Comparison of ENCODE assay signal across 16 mouse cellular contexts in genomic region chr2:172889756-172890443, GRCm38 (mm10). TPM values are rescaled to one million over a fixed set of nuclear protein-coding genes. Genes with fewer than 3 reads are reported as not detected.
A peak's percentile ranks its signal among the peaks of the same experiment; 100 is the strongest.
DNase-seq lines count a peak whose midpoint lies in the region; ATAC-seq and TF ChIP-seq lines count a peak whose summit lies in the region.
"Had no signal": no experiment of that assay in that cellular context is flagged by ENCODE, and none has a peak within 500 bp of the region (broad histone marks: within the 10 kb centered on the region; RNA-seq: fewer than 3 reads in every experiment).

No protein-coding gene starts in this region.

- H3K4me2 ChIP-seq in heart, embryonic 16.5 days (ENCODE audit: low read depth, low read length): no peak overlapping the region
- no peak overlapping the region for H3K4me2 ChIP-seq in kidney, embryonic 14.5 days (replicated peaks; ENCODE audit: low read depth, low read length)
- H3K4me2 ChIP-seq: embryonic facial prominence, embryonic 12.5 days; forebrain, embryonic 12.5 days; limb, embryonic 13.5 days; neural tube, embryonic 12.5 days had no signal

- no peak overlapping the region for H3K27ac ChIP-seq in heart, embryonic 16.5 days (ENCODE audit: low read length)
- H3K27ac ChIP-seq in heart, adult 2 months: no peak overlapping the region
- H3K27ac ChIP-seq in kidney, embryonic 14.5 days (ENCODE audit: low read depth, low read length): peak overlapping the region; percentile 43
- H3K27ac ChIP-seq: embryonic facial prominence, embryonic 12.5 days; forebrain, embryonic 12.5 days; limb, embryonic 13.5 days; macrophage; neural tube, embryonic 12.5 days had no signal

- 49% methylated on average over 15 of the region's 15 CpGs for WGBS in heart, embryonic 16.5 days
- 67% methylated on average over 15 of the region's 15 CpGs for WGBS in heart, adult 2 months
- 50% methylated on average over 15 of the region's 15 CpGs for WGBS in kidney, embryonic 14.5 days

- H3K9me3 ChIP-seq in heart, embryonic 16.5 days (replicated peaks; ENCODE audit: control insufficient read depth, low read length): no peaks in the 10 kb centered on the region
- H3K9me3 ChIP-seq in kidney, embryonic 14.5 days (ENCODE audit: control insufficient read depth, low read length): no peaks in the 10 kb centered on the region
- H3K9me3 ChIP-seq: embryonic facial prominence, embryonic 12.5 days; forebrain, embryonic 12.5 days; limb, embryonic 13.5 days; neural tube, embryonic 12.5 days had no signal

- intact Hi-C loops in heart, adult 2 months (cut with DNase I): no loop called here

- no peaks in the 10 kb centered on the region for H3K27me3 ChIP-seq in heart, embryonic 16.5 days (ENCODE audit: control insufficient read depth, insufficient read depth, low read length)
- no peaks in the 10 kb centered on the region for H3K27me3 ChIP-seq in heart, adult 2 months (ENCODE audit: control insufficient read depth, insufficient read depth, low read length)
- H3K27me3 ChIP-seq in kidney, embryonic 14.5 days (ENCODE audit: control insufficient read depth, insufficient read depth, low read length): no peaks in the 10 kb centered on the region
- H3K27me3 ChIP-seq: embryonic facial prominence, embryonic 12.5 days; forebrain, embryonic 12.5 days; limb, embryonic 13.5 days; neural tube, embryonic 12.5 days had no signal

- no peak overlapping the region for H3K4me3 ChIP-seq in heart, embryonic 16.5 days (ENCODE audit: low read length)
- no peak overlapping the region for H3K4me3 ChIP-seq in heart, adult 2 months
- no peak overlapping the region for H3K4me3 ChIP-seq in kidney, embryonic 14.5 days (ENCODE audit: low read length)
- H3K4me3 ChIP-seq: embryonic facial prominence, embryonic 12.5 days; forebrain, embryonic 12.5 days; limb, embryonic 13.5 days; neural tube, embryonic 12.5 days had no signal

- peaks cover 16% of the 10 kb centered on the region for H3K36me3 ChIP-seq in heart, embryonic 16.5 days (ENCODE audit: control insufficient read depth, insufficient read depth)
- H3K36me3 ChIP-seq in heart, adult 2 months (ENCODE audit: control insufficient read depth, insufficient read depth, low read length): no peaks in the 10 kb centered on the region
- H3K36me3 ChIP-seq in kidney, embryonic 14.5 days (ENCODE audit: control insufficient read depth, insufficient read depth, low read length): peaks cover 20% of the 10 kb centered on the region; the same call in 1 of the 2 replicates
- H3K36me3 ChIP-seq: forebrain, embryonic 12.5 days had no signal

- no peak for TF ChIP-seq CTCF in heart, adult 2 months (IDR thresholded peaks at IDR 0.05)

- H3K79me2 ChIP-seq in heart, adult 2 months (replicated peaks; ENCODE audit: control insufficient read depth, insufficient read depth, low read length): no peaks in the 10 kb centered on the region

- H3K9ac ChIP-seq in heart, embryonic 16.5 days (ENCODE audit: low read length): 0 out of 2 replicates have a peak overlapping the region, but pooled peaks have one; percentile 16
- no peak overlapping the region for H3K9ac ChIP-seq in heart, adult 2 months (ENCODE audit: low read depth, low read length)
- no peak overlapping the region for H3K9ac ChIP-seq in kidney, embryonic 14.5 days (ENCODE audit: low read depth, low read length)
- H3K9ac ChIP-seq: embryonic facial prominence, embryonic 12.5 days; forebrain, embryonic 12.5 days; limb, embryonic 13.5 days; neural tube, embryonic 12.5 days had no signal

- no peak for ATAC-seq in heart, embryonic 16.5 days (replicated peaks; ENCODE audit: extremely low read depth, insufficient read depth, low FRiP score)
- ATAC-seq in kidney, embryonic 14.5 days (ENCODE audit: low FRiP score, low TSS enrichment): peak; percentile 72
- no peak for ATAC-seq in monocyte, adult 5-6 weeks (replicated peaks; ENCODE audit: insufficient number of reproducible peaks, low FRiP score, low TSS enrichment, poor library complexity, severe bottlenecking)

- no peak for TF ChIP-seq POLR2A in heart, adult 2 months (IDR thresholded peaks at IDR 0.05; ENCODE audit: insufficient read depth, low read depth, low read length)

- peak; percentile 52 to 77 for DNase-seq in adrenal gland, adult (ENCODE audit: inconsistent age in 2 of 2, low spot score in 1 of 2)
- no peak for DNase-seq in adrenal gland, adult 18-20 months (ENCODE audit: low spot score in 2 of 2)
- no peak for DNase-seq in heart, adult 2 months
- peak; percentile 73 for DNase-seq in ES-CJ7 (ENCODE audit: low read depth, low spot score)
- no peak for DNase-seq in layer of hippocampus, adult 11-12 months (ENCODE audit: low spot score)
- DNase-seq: cerebellum, postnatal 10 days; midbrain, embryonic 14.5 days had no signal

- TF ChIP-seq EP300 in heart, adult 2 months (IDR thresholded peaks at IDR 0.05; ENCODE audit: insufficient read depth, low read depth, low read length): no peak

- H3K4me1 ChIP-seq in heart, embryonic 16.5 days (ENCODE audit: control insufficient read depth, insufficient read depth, low read length): 0 out of 2 replicates have a peak, but pooled peaks cover 13% of the 10 kb centered on the region
- no peaks in the 10 kb centered on the region for H3K4me1 ChIP-seq in heart, adult 2 months (ENCODE audit: control insufficient read depth, insufficient read depth, low read length)
- H3K4me1 ChIP-seq in kidney, embryonic 14.5 days (ENCODE audit: control insufficient read depth, insufficient read depth, low read length): peaks cover 27% of the 10 kb centered on the region
- H3K4me1 ChIP-seq: forebrain, embryonic 12.5 days had no signal

RNA-seq across cellular contexts. Expression of gene Bmp7, which starts 50.2 kb away (rescaled TPM):
- 10 to 100 TPM; 33.4 to 55.2 TPM for total RNA-seq in adrenal gland, adult 18-20 months (2021)
- 32.8 and 33.3 TPM in 2 replicates for polyA plus RNA-seq in heart, embryonic 16.5 days (2015; fragmentation: Nextera tagmentation; extraction: Ambion mirVana)
- under 1 TPM; 0.86 to 0.94 TPM for total RNA-seq in heart, adult 2 months (2021)
- polyA plus RNA-seq in heart, adult 2 months (2012; rRNA removed): 1.4 and 2.1 TPM in 2 replicates
- polyA plus RNA-seq in kidney, embryonic 14.5 days (2014; fragmentation: Nextera tagmentation; extraction: Ambion mirVana): 49.3 and 54.2 TPM in 2 replicates
- 0.19 to 0.38 TPM in 2 of 3 replicates, not detected in the other for total RNA-seq in monocyte, adult 5-6 weeks (2017)
- total RNA-seq: granulocyte monocyte progenitor cell, adult 5-6 weeks had no signal

Comparison
In these comparisons a context has a peak if more than half of its experiments do, and no peak if none do; other contexts are left out.
1. DNase-seq: peak in adrenal gland, adult (2 of 2) and ES-CJ7 (single experiment); none in adrenal gland, adult 18-20 months (0 of 2), heart, adult 2 months (0 of 2) and layer of hippocampus, adult 11-12 months (single experiment).
2. RNA of gene Bmp7, which starts 50.2 kb away (total RNA-seq): 33.4 to 55.2 TPM in adrenal gland, adult 18-20 months; 0.86 to 0.94 TPM in heart, adult 2 months and 0.19 to 0.38 TPM in monocyte, adult 5-6 weeks; every median in the first group is over 10 times any median in the second.